Mouse (Mus musculus) kidney, embryonic 16.5 days (tissue): ENCODE data around the gene Npw. TPM values are rescaled to one million over a fixed set of nuclear protein-coding genes. Genes with fewer than 3 reads are reported as not detected.
A peak's percentile ranks its signal among the peaks of the same experiment; 100 is the strongest.

Experiments
- ATAC-seq: fragments of 200-750 bp; cut with Nextera tagmentation; 2 replicates; pipeline ENCODE4 v1.8.0; 2017; ENCODE audit warnings: moderate TSS enrichment; ENCODE audit not compliant: low FRiP score, low TSS enrichment
- H3K27ac ChIP-seq: fragments of 300-500 bp; sonication (generic); 2 replicates; pipeline ENCODE4 v1.5.1; 2014; ENCODE audit warnings: low read length
- H3K27me3 ChIP-seq: fragments of 300-500 bp; sonication (generic); 2 replicates; pipeline ENCODE4 v1.6.1; 2014; ENCODE audit warnings: low read length, control low read depth, mixed read lengths; ENCODE audit not compliant: insufficient read depth
- H3K36me3 ChIP-seq: fragments of 300-500 bp; sonication (generic); 2 replicates; pipeline ENCODE4 v1.6.1; 2014; ENCODE audit warnings: low read length, control low read depth, mixed read lengths; ENCODE audit not compliant: insufficient read depth
- H3K4me1 ChIP-seq: fragments of 300-500 bp; sonication (generic); 2 replicates; pipeline ENCODE4 v1.6.1; 2014; ENCODE audit warnings: low read length, control low read depth, mixed read lengths; ENCODE audit not compliant: insufficient read depth
- H3K4me2 ChIP-seq: fragments of 300-500 bp; sonication (generic); replicated peaks from 2 replicates; pipeline ENCODE4 v1.6.1; 2014; ENCODE audit warnings: low read depth, low read length
- H3K4me3 ChIP-seq: fragments of 300-500 bp; sonication (generic); 2 replicates; pipeline ENCODE4 v1.5.1; 2014; ENCODE audit warnings: mild to moderate bottlenecking, low read length
- H3K9ac ChIP-seq: fragments of 300-500 bp; sonication (generic); replicated peaks from 2 replicates; pipeline ENCODE4 v1.6.1; 2014; ENCODE audit warnings: low read length
- H3K9me3 ChIP-seq: fragments of 300-500 bp; sonication (generic); 2 replicates; pipeline ENCODE4 v1.6.1; 2016; ENCODE audit warnings: low read length, control low read depth
- WGBS: fragments of 180-500 bp; shearing (Covaris S2); extraction: QIAGEN DNeasy Blood & Tissue Kit; methylation state at CpG from one replicate; pipeline ENCODE4 v1.1.7; 2014; 5-methylcytosine and 5-hydroxymethylcytosine counted together
- polyA plus RNA-seq: library from polyadenylated mRNA; unstranded; fragments of >200 nt; fragmentation: Nextera tagmentation; extraction: Ambion mirVana; gene quantifications from 2 replicates; pipeline ENCODE4 v1.2.1, GENCODE M21; 2015

Gene Npw
- polyA plus RNA-seq, 1 experiment from 2014 or later = not detected

GRCm38 (mm10) chr17:24651835-24652234, 6.4 kb downstream of the Npw start:
- Histone ChIP-seq H3K27ac (no peak overlapping the region), H3K9me3 (no peaks in the 10 kb centered on the region), H3K9ac (no peak overlapping the region), H3K4me2 (no peak overlapping the region), H3K27me3 (peaks cover 4% of the 10 kb centered on the region), H3K4me3 (no peak overlapping the region), H3K36me3 (no peaks in the 10 kb centered on the region), H3K4me1 (peaks cover 23% of the 10 kb centered on the region)
- ATAC-seq = no peak
- WGBS = 66% methylated on average over 3 of the region's 3 CpGs

GRCm38 (mm10) chr17:24650766-24651165, 7.5 kb downstream of the Npw start:
- no peak for ATAC-seq
- peaks cover 23% of the 10 kb centered on the region for H3K4me1 ChIP-seq
- H3K9ac ChIP-seq = peak overlapping the region; percentile 83; the same call in 1 of the 2 replicates
- H3K4me2 ChIP-seq = peak overlapping the region; percentile 97
- no peaks in the 10 kb centered on the region for H3K9me3 ChIP-seq
- H3K36me3 ChIP-seq = no peaks in the 10 kb centered on the region; the same call in 1 of the 2 replicates
- 0 out of 2 replicates have a peak overlapping the region, but pooled peaks have one; percentile 73 for H3K4me3 ChIP-seq
- H3K27ac ChIP-seq = peak overlapping the region; percentile 83; the same call in 1 of the 2 replicates
- 77% methylated on average over 4 of the region's 4 CpGs for WGBS
- no peaks in the 10 kb centered on the region for H3K27me3 ChIP-seq

GRCm38 (mm10) chr17:24650070-24650616, 8.1 kb downstream of the Npw start, which contains the start of gene Slc9a3r2:
Slc9a3r2 (minus strand) TSS chr17:24650327.
- no peaks in the 10 kb centered on the region; the same call in 1 of the 2 replicates for H3K36me3 ChIP-seq
- WGBS = 0% methylated on average over 19 of the region's 41 CpGs
- H3K4me1 ChIP-seq = peaks cover 28% of the 10 kb centered on the region
- peak within 1 kb of the TSS; percentile 73 for H3K4me3 ChIP-seq
- H3K9ac ChIP-seq = peak within 1 kb of the TSS; percentile 83
- peak within 1 kb of the TSS; percentile 97 for H3K4me2 ChIP-seq
- H3K27me3 ChIP-seq = no peaks in the 10 kb centered on the region
- ATAC-seq = peak; percentile 74
- no peaks in the 10 kb centered on the region for H3K9me3 ChIP-seq
- H3K27ac ChIP-seq = peak within 1 kb of the TSS; percentile 83

- peak overlapping the region; percentile 83 for H3K27ac ChIP-seq
- H3K27me3 ChIP-seq = no peaks in the 10 kb centered on the region
- peak overlapping the region; percentile 97 for H3K4me2 ChIP-seq
- H3K9me3 ChIP-seq = no peaks in the 10 kb centered on the region
- 0% methylated on average over 35 of the region's 35 CpGs for whole genome bisulfite sequencing
- peak overlapping the region; percentile 83 for H3K9ac ChIP-seq
- no peaks in the 10 kb centered on the region; the same call in 1 of the 2 replicates for H3K36me3 ChIP-seq
- H3K4me1 ChIP-seq = peaks cover 33% of the 10 kb centered on the region
- peak overlapping the region; percentile 73 for H3K4me3 ChIP-seq
- ATAC-seq = peak; percentile 52
These were observed 8.6 kb downstream of the Npw start for GRCm38 (mm10) chr17:24649581-24650069.

GRCm38 (mm10) chr17:24648731-24649377, 9.4 kb downstream of the Npw start:
- Histone ChIP-seq H3K9ac (peak overlapping the region; percentile 83), H3K4me3 (peak overlapping the region; percentile 73), H3K4me1 (peaks cover 41% of the 10 kb centered on the region), H3K9me3 (no peaks in the 10 kb centered on the region), H3K36me3 (no peaks in the 10 kb centered on the region; the same call in 1 of the 2 replicates), H3K27ac (no peak overlapping the region; the same call in 1 of the 2 replicates), H3K4me2 (peak overlapping the region; percentile 97), H3K27me3 (no peaks in the 10 kb centered on the region)
- 67% methylated on average over 10 of the region's 10 CpGs for WGBS
- no peak for ATAC-seq

GRCm38 (mm10) chr17:24647493-24647892, 10.8 kb downstream of the Npw start:
- Histone ChIP-seq H3K4me3 (peak overlapping the region; percentile 23), H3K36me3 (peaks cover 3% of the 10 kb centered on the region), H3K27me3 (no peaks in the 10 kb centered on the region), H3K4me1 (peaks cover 45% of the 10 kb centered on the region), H3K9ac (peak overlapping the region; percentile 28), H3K27ac (peak overlapping the region; percentile 54), H3K9me3 (no peaks in the 10 kb centered on the region), H3K4me2 (peak overlapping the region; percentile 97)
- ATAC-seq = no peak
- 79% methylated on average over 11 of the region's 11 CpGs for WGBS

- Histone ChIP-seq H3K9me3 (no peaks in the 10 kb centered on the region), H3K4me3 (no peak overlapping the region), H3K27ac (peak overlapping the region; percentile 86), H3K9ac (no peak overlapping the region), H3K27me3 (no peaks in the 10 kb centered on the region), H3K36me3 (peaks cover 3% of the 10 kb centered on the region), H3K4me2 (no peak overlapping the region; the same call in 1 of the 2 replicates), H3K4me1 (peaks cover 45% of the 10 kb centered on the region)
- 86% methylated on average over 4 of the region's 4 CpGs for WGBS
- no peak for ATAC-seq
These were observed 11.9 kb downstream of the Npw start for GRCm38 (mm10) chr17:24646381-24646780.

GRCm38 (mm10) chr17:24645916-24646315, 12.3 kb downstream of the Npw start:
- H3K4me1 ChIP-seq = peaks cover 45% of the 10 kb centered on the region
- no peak overlapping the region for H3K4me3 ChIP-seq
- peaks cover 3% of the 10 kb centered on the region for H3K36me3 ChIP-seq
- H3K9me3 ChIP-seq = no peaks in the 10 kb centered on the region
- 79% methylated on average over 3 of the region's 3 CpGs for whole genome bisulfite sequencing
- H3K27ac ChIP-seq = peak overlapping the region; percentile 86
- H3K27me3 ChIP-seq = no peaks in the 10 kb centered on the region
- H3K9ac ChIP-seq = peak overlapping the region; percentile 61; the same call in 1 of the 2 replicates
- ATAC-seq = no peak; the same call in 1 of the 2 replicates
- H3K4me2 ChIP-seq = peak overlapping the region; percentile 44

- Histone ChIP-seq H3K9ac (peak overlapping the region; percentile 61), H3K36me3 (peaks cover 12% of the 10 kb centered on the region)
These were observed 13.2 kb downstream of the Npw start for GRCm38 (mm10) chr17:24644875-24645721.

More at GRCm38 (mm10) chr17:24644875-24645721, 13.2 kb downstream of the Npw start:
- 68% methylated on average over 9 of the region's 9 CpGs for WGBS
- Histone ChIP-seq H3K4me1 (peaks cover 39% of the 10 kb centered on the region), H3K27ac (peak overlapping the region; percentile 86), H3K9me3 (no peaks in the 10 kb centered on the region), H3K4me2 (peak overlapping the region; percentile 44), H3K4me3 (peak overlapping the region; percentile 23), H3K27me3 (no peaks in the 10 kb centered on the region)
- peak; percentile 28; the same call in 1 of the 2 replicates for ATAC-seq
